Mouse (Mus musculus) liver, embryonic 15.5 days (tissue): ENCODE results near the gene Loxl1. TPM values are rescaled to one million over a fixed set of nuclear protein-coding genes. Genes with fewer than 3 reads are reported as not detected.
"Not testable (repeated sequence)": the region's sequence is repeated elsewhere in the genome, so short reads cannot be mapped to it uniquely, and the experiment has no call there.

Experiments used
- ATAC-seq: fragments of 200-750 bp; cut with Nextera tagmentation; 2 replicates; pipeline ENCODE4 v1.8.0; 2017; ENCODE audit warnings: moderate number of reproducible peaks, mild to moderate bottlenecking, moderate library complexity; ENCODE audit not compliant: insufficient read depth
- H3K27ac ChIP-seq: fragments of 300-500 bp; sonication (generic); replicated peaks from 2 replicates; pipeline ENCODE4 v1.5.1; 2015; ENCODE audit warnings: mild to moderate bottlenecking, inconsistent platforms
- H3K27me3 ChIP-seq: fragments of 300-500 bp; sonication (generic); 2 replicates; pipeline ENCODE4 v1.6.1; 2015; ENCODE audit warnings: mild to moderate bottlenecking, inconsistent platforms
- H3K36me3 ChIP-seq: fragments of 300-500 bp; sonication (generic); replicated peaks from 2 replicates; pipeline ENCODE4 v1.6.1; 2015; ENCODE audit warnings: moderate library complexity, mild to moderate bottlenecking, inconsistent platforms
- H3K4me1 ChIP-seq: fragments of 300-500 bp; sonication (generic); replicated peaks from 2 replicates; pipeline ENCODE4 v1.6.1; 2015; ENCODE audit warnings: inconsistent platforms
- H3K4me2 ChIP-seq: fragments of 300-500 bp; sonication (generic); 2 replicates; pipeline ENCODE4 v1.6.1; 2015; ENCODE audit warnings: moderate library complexity, mild to moderate bottlenecking, inconsistent platforms
- H3K4me3 ChIP-seq: fragments of 300-500 bp; sonication (generic); replicated peaks from 2 replicates; pipeline ENCODE4 v1.5.1; 2015; ENCODE audit warnings: mild to moderate bottlenecking, inconsistent platforms
- H3K9ac ChIP-seq: fragments of 300-500 bp; sonication (generic); 2 replicates; pipeline ENCODE4 v1.6.1; 2015; ENCODE audit warnings: moderate library complexity, mild to moderate bottlenecking, inconsistent platforms
- H3K9me3 ChIP-seq: fragments of 300-500 bp; sonication (generic); replicated peaks from 2 replicates; pipeline ENCODE4 v1.6.1; 2016; ENCODE audit warnings: inconsistent platforms
- WGBS: fragments of 180-500 bp; shearing (Covaris S2); methylation state at CpG from one replicate; pipeline ENCODE4 v1.1.7; 2015; ENCODE audit warnings: mixed read lengths; ENCODE audit not compliant: insufficient replicate concordance; 5-methylcytosine and 5-hydroxymethylcytosine counted together
- polyA plus RNA-seq: library from polyadenylated mRNA; unstranded; fragments of >200 nt; fragmentation: Nextera tagmentation; extraction: Ambion mirVana; gene quantifications from 2 replicates; pipeline ENCODE4 v1.2.1, GENCODE M21; 2015

Loxl1 gene
- polyA plus RNA-seq, 1 experiment from 2014 or later = 2.7 TPM

GRCm38 (mm10) chr9:58275797-58276196, 37.2 kb downstream of the Loxl1 start:
- peak overlapping the region; percentile 80 for H3K27ac ChIP-seq
- no peaks in the 10 kb centered on the region for H3K27me3 ChIP-seq
- H3K4me2 ChIP-seq = peak overlapping the region; percentile 28
- H3K36me3 ChIP-seq = no peaks in the 10 kb centered on the region
- no peak for ATAC-seq
- H3K4me1 ChIP-seq = peaks cover 35% of the 10 kb centered on the region
- H3K9ac ChIP-seq = no peak overlapping the region
- no peaks in the 10 kb centered on the region for H3K9me3 ChIP-seq
- WGBS = 26% methylated on average over 3 of the region's 3 CpGs
- H3K4me3 ChIP-seq = no peak overlapping the region

GRCm38 (mm10) chr9:58275115-58275774, 37.7 kb downstream of the Loxl1 start:
- WGBS = 15% methylated on average over 8 of the region's 8 CpGs
- Histone ChIP-seq H3K4me1 (peaks cover 30% of the 10 kb centered on the region), H3K27ac (peak overlapping the region; percentile 80), H3K27me3 (no peaks in the 10 kb centered on the region), H3K9me3 (no peaks in the 10 kb centered on the region), H3K9ac (no peak overlapping the region), H3K36me3 (no peaks in the 10 kb centered on the region), H3K4me2 (peak overlapping the region; percentile 28), H3K4me3 (no peak overlapping the region)
- ATAC-seq = peak; percentile 72

- peaks cover 24% of the 10 kb centered on the region for H3K4me1 ChIP-seq
- no peak overlapping the region for H3K9ac ChIP-seq
- no peaks in the 10 kb centered on the region for H3K27me3 ChIP-seq
- H3K4me2 ChIP-seq = no peak overlapping the region
- 44% methylated on average over 3 of the region's 3 CpGs for WGBS
- ATAC-seq = no peak
- peak overlapping the region; percentile 10 for H3K27ac ChIP-seq
- no peak overlapping the region for H3K4me3 ChIP-seq
- no peaks in the 10 kb centered on the region for H3K36me3 ChIP-seq
- no peaks in the 10 kb centered on the region for H3K9me3 ChIP-seq
Observed at GRCm38 (mm10) chr9:58274626-58275025, 38.4 kb downstream of the Loxl1 start.

GRCm38 (mm10) chr9:58274101-58274604, 38.8 kb downstream of the Loxl1 start:
- no peaks in the 10 kb centered on the region for H3K9me3 ChIP-seq
- peak overlapping the region; percentile 10; the same call in 1 of the 2 replicates for H3K27ac ChIP-seq
- no peaks in the 10 kb centered on the region for H3K36me3 ChIP-seq
- no peak overlapping the region for H3K4me2 ChIP-seq
- 69% methylated on average over 7 of the region's 7 CpGs for WGBS
- peaks cover 21% of the 10 kb centered on the region for H3K4me1 ChIP-seq
- H3K27me3 ChIP-seq = no peaks in the 10 kb centered on the region
- no peak overlapping the region for H3K9ac ChIP-seq
- ATAC-seq = no peak
- no peak overlapping the region for H3K4me3 ChIP-seq

- H3K36me3 ChIP-seq = no peaks in the 10 kb centered on the region
- peaks cover 29% of the 10 kb centered on the region for H3K4me1 ChIP-seq
- no peak overlapping the region for H3K27ac ChIP-seq
- no peak overlapping the region for H3K4me3 ChIP-seq
- H3K4me2 ChIP-seq = no peak overlapping the region
- ATAC-seq = no peak
- no peaks in the 10 kb centered on the region for H3K9me3 ChIP-seq
- WGBS = 60% methylated on average over 9 of the region's 9 CpGs
- H3K27me3 ChIP-seq = no peaks in the 10 kb centered on the region
- no peak overlapping the region for H3K9ac ChIP-seq
Observed at GRCm38 (mm10) chr9:58272855-58273254, 40.1 kb downstream of the Loxl1 start.

GRCm38 (mm10) chr9:58272068-58272541, 40.9 kb downstream of the Loxl1 start:
- ATAC-seq = no peak
- H3K9ac ChIP-seq = no peak overlapping the region
- no peaks in the 10 kb centered on the region for H3K27me3 ChIP-seq
- H3K4me3 ChIP-seq = no peak overlapping the region
- no peak overlapping the region for H3K27ac ChIP-seq
- no peak overlapping the region for H3K4me2 ChIP-seq
- 57% methylated on average over 2 of the region's 2 CpGs for whole genome bisulfite sequencing
- no peaks in the 10 kb centered on the region for H3K9me3 ChIP-seq
- H3K36me3 ChIP-seq = no peaks in the 10 kb centered on the region
- peaks cover 29% of the 10 kb centered on the region for H3K4me1 ChIP-seq

- H3K9ac ChIP-seq, H3K4me2 ChIP-seq, H3K4me3 ChIP-seq, H3K36me3 ChIP-seq, H3K27ac ChIP-seq, H3K27me3 ChIP-seq, H3K9me3 ChIP-seq, ATAC-seq: not testable (repeated sequence)
- H3K4me1 ChIP-seq = peaks cover 34% of the 10 kb centered on the region
- 71% methylated on average over 9 of the region's 9 CpGs for WGBS
Observed at GRCm38 (mm10) chr9:58271551-58271950, 41.4 kb downstream of the Loxl1 start.

GRCm38 (mm10) chr9:58271109-58271508, 41.9 kb downstream of the Loxl1 start:
- whole genome bisulfite sequencing = 55% methylated on average over 3 of the region's 3 CpGs
- H3K9ac ChIP-seq = no peak overlapping the region
- H3K4me3 ChIP-seq = no peak overlapping the region
- H3K27ac ChIP-seq = no peak overlapping the region
- H3K27me3 ChIP-seq = no peaks in the 10 kb centered on the region
- H3K4me2 ChIP-seq = no peak overlapping the region
- no peak for ATAC-seq
- no peaks in the 10 kb centered on the region for H3K9me3 ChIP-seq
- peaks cover 38% of the 10 kb centered on the region for H3K4me1 ChIP-seq
- no peaks in the 10 kb centered on the region for H3K36me3 ChIP-seq

GRCm38 (mm10) chr9:58270081-58270480, 42.9 kb downstream of the Loxl1 start:
- H3K9me3 ChIP-seq = no peaks in the 10 kb centered on the region
- H3K27me3 ChIP-seq = no peaks in the 10 kb centered on the region
- H3K36me3 ChIP-seq = no peaks in the 10 kb centered on the region
- H3K9ac ChIP-seq = no peak overlapping the region
- no peak overlapping the region for H3K4me3 ChIP-seq
- H3K4me2 ChIP-seq = no peak overlapping the region
- no peak overlapping the region for H3K27ac ChIP-seq
- H3K4me1 ChIP-seq = peaks cover 31% of the 10 kb centered on the region
- ATAC-seq = no peak
- WGBS = 37% methylated on average over 3 of the region's 3 CpGs

- Histone ChIP-seq H3K36me3 (no peaks in the 10 kb centered on the region), H3K4me3 (no peak overlapping the region), H3K9me3 (no peaks in the 10 kb centered on the region), H3K9ac (no peak overlapping the region), H3K27me3 (no peaks in the 10 kb centered on the region), H3K4me2 (no peak overlapping the region), H3K4me1 (peaks cover 21% of the 10 kb centered on the region), H3K27ac (no peak overlapping the region)
- WGBS = 34% methylated on average over 12 of the region's 12 CpGs
- no peak for ATAC-seq
Observed at GRCm38 (mm10) chr9:58268384-58269313, 44.3 kb downstream of the Loxl1 start.

GRCm38 (mm10) chr9:58267046-58267445, 45.9 kb downstream of the Loxl1 start:
- Histone ChIP-seq H3K27me3 (no peaks in the 10 kb centered on the region), H3K4me3 (no peak overlapping the region), H3K9me3 (no peaks in the 10 kb centered on the region), H3K36me3 (no peaks in the 10 kb centered on the region), H3K9ac (no peak overlapping the region), H3K27ac (no peak overlapping the region; the same call in 1 of the 2 replicates), H3K4me1 (peaks cover 21% of the 10 kb centered on the region), H3K4me2 (no peak overlapping the region)
- 61% methylated on average over 3 of the region's 3 CpGs for WGBS
- ATAC-seq = no peak
